Mouse (Mus musculus) spleen, postnatal 36 days (tissue): ENCODE measurements at regions not wholly inside any gene's neighbourhood (a gene's known extent, or its start where the extent isn't known, plus 50 kb on each side); places are given as distances from the start of the nearest gene placed in this dataset.

ENCODE experiments used
- DNase-seq, 2 experiments: peaks; one replicate each; pipeline ENCODE4 v3.0.0; 2022; ENCODE audit warnings: low spot score in 2 of 2, mixed read lengths in 1 of 2

- no peak for DNase-seq
These were observed 53.9 kb upstream of the Ptch1 start for GRCm38 (mm10) chr13:63627184-63627893.

- DNase-seq, result no peak
These were observed 54.5 kb upstream of the Ptch1 start for GRCm38 (mm10) chr13:63627894-63628287.

GRCm38 (mm10) chr13:63631771-63632347, 58.5 kb upstream of the Ptch1 start:
- DNase-seq, result no peak

GRCm38 (mm10) chr13:63634294-63634693, 60.9 kb upstream of the Ptch1 start:
- no peak for DNase-seq

- DNase-seq, result no peak
These were observed 68.3 kb upstream of the Ptch1 start for GRCm38 (mm10) chr13:63641649-63642226.

- no peak for DNase-seq
These were observed 69.2 kb upstream of the Ptch1 start for GRCm38 (mm10) chr13:63642617-63643016.

GRCm38 (mm10) chr13:63643394-63643793, 70.0 kb upstream of the Ptch1 start:
- DNase-seq, result no peak

GRCm38 (mm10) chr13:63644308-63644707, 70.9 kb upstream of the Ptch1 start:
- DNase-seq, result no peak

GRCm38 (mm10) chr13:63649058-63649647, 75.8 kb upstream of the Ptch1 start:
- DNase-seq, result peak; percentile 4 to 14

GRCm38 (mm10) chr13:63654514-63654913, 81.1 kb upstream of the Ptch1 start:
- DNase-seq, result no peak

- no peak for DNase-seq
These were observed 83.7 kb upstream of the Ptch1 start for GRCm38 (mm10) chr13:63657115-63657514.

- no peak for DNase-seq
These were observed 86.0 kb upstream of the Ptch1 start for GRCm38 (mm10) chr13:63659412-63659811.

- no peak for DNase-seq
These were observed 87.0 kb upstream of the Ptch1 start for GRCm38 (mm10) chr13:63660431-63660830.

GRCm38 (mm10) chr13:63668576-63668975, 95.2 kb upstream of the Ptch1 start:
- DNase-seq, result no peak

- DNase-seq, result no peak
These were observed 95.6 kb upstream of the Ptch1 start for GRCm38 (mm10) chr13:63669031-63669430.

- no peak for DNase-seq
These were observed 99.0 kb upstream of the Ptch1 start for GRCm38 (mm10) chr13:63672425-63672824.

GRCm38 (mm10) chr13:63677696-63678095, 104.3 kb upstream of the Ptch1 start:
- DNase-seq, result no peak

- DNase-seq, result no peak
These were observed 105.2 kb upstream of the Ptch1 start for GRCm38 (mm10) chr13:63678265-63679260.

GRCm38 (mm10) chr13:63682341-63682740, 108.9 kb upstream of the Ptch1 start:
- DNase-seq, result no peak

GRCm38 (mm10) chr13:63691974-63692373, 118.6 kb upstream of the Ptch1 start:
- no peak for DNase-seq

GRCm38 (mm10) chr13:63693636-63694035, 120.2 kb upstream of the Ptch1 start:
- DNase-seq, result no peak

- DNase-seq, result peak; percentile 19 to 30
These were observed 118.6 kb upstream of the Ercc6l2 start for GRCm38 (mm10) chr13:63696399-63696798.
